Mouse (Mus musculus): Measurements from ENCODE around the gene Creb3. TPM values are rescaled to one million over a fixed set of nuclear protein-coding genes. Genes with fewer than 3 reads are reported as not detected.
"Not testable (repeated sequence)": the region's sequence is repeated elsewhere in the genome, so short reads cannot be mapped to it uniquely, and the experiment has no call there.

The Creb3 gene
- polyA plus RNA-seq, 1 experiment: 52.4 TPM

DNA sequence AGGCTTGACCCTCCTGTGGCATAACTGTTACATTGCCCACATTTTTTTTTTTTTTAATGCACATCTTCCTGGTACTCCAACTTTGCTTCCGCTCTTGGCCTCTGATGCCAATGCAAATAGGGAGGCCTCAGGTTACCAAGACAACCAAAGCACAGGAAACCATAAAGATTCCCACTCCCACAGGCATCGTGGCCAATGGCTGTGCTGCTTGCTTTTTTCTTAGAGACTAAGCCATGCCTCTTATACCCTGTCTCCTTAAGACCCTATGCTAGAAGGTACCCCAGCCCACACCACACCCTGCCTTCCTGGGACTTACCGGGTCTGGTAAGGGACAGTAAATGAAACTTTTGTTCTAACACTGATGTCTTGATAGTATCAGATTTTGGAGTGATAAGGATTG lies 31.3 kb downstream of the Creb3 start:
- no peaks in the 10 kb centered on the region for H3K27me3 ChIP-seq (ENCODE audit: control insufficient read depth, insufficient read depth, insufficient read length)
- H3ac ChIP-seq (ENCODE audit: control insufficient read depth, insufficient read length, low read depth): no peak overlapping the region
- H3K79me3 ChIP-seq (ENCODE audit: low read depth): no peaks in the 10 kb centered on the region
- H3K4me3 ChIP-seq (ENCODE audit: insufficient read depth, poor library complexity, severe bottlenecking): no peak overlapping the region
- no peak for TF ChIP-seq MAX (IDR thresholded peaks at IDR 0.05)
- no peaks in the 10 kb centered on the region for H3K36me3 ChIP-seq (ENCODE audit: control insufficient read depth, insufficient read depth)
- no peaks in the 10 kb centered on the region for H3K79me2 ChIP-seq (ENCODE audit: control insufficient read depth, insufficient read depth)

DNA sequence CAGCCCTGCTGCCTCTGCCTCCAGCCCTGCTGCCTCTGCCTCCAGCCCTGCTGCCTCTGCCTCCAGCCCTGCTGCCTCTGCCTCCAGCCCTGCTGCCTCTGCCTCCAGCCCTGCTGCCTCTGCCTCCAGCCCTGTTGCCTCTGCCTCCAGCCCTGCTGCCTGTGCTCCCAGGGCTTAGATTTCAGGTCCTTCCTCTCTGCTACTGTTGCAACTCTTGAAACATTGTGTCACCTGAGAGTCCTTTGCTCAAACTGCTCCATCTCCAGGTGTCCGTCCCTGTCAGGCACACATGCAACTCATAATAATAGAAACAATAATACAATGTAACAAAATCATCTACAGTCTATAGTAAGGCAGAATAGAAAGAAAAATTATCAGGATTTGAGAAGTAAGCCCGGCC lies 34.5 kb downstream of the Creb3 start:
- H3ac ChIP-seq (ENCODE audit: control insufficient read depth, insufficient read length, low read depth); H3K27me3 ChIP-seq (ENCODE audit: control insufficient read depth, insufficient read depth, insufficient read length); H3K79me3 ChIP-seq (ENCODE audit: low read depth); H3K36me3 ChIP-seq (ENCODE audit: control insufficient read depth, insufficient read depth); H3K79me2 ChIP-seq (ENCODE audit: control insufficient read depth, insufficient read depth); H3K4me3 ChIP-seq (ENCODE audit: insufficient read depth, poor library complexity, severe bottlenecking): not testable (repeated sequence)

DNA sequence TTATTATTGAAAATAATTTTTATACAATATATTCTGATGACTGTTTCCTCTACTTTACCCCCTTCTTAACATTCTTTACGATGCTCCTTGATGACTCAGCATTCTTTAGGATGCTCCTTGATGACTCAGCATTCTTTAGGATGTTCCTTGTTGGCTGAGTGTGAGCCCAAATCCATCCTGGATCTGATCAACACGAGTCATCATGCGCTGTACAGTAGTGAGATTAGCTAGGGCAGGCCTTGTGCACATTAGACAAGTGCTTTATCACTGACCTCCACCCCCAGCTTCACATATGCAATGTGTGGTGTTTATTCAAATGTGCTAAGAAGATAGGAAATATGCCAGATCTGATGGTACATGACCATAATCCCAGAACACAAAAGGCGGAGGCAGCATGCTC lies 36.1 kb downstream of the Creb3 start:
- Histone ChIP-seq H3K36me3 (ENCODE audit: control insufficient read depth, insufficient read depth) (no peaks in the 10 kb centered on the region), H3K79me3 (ENCODE audit: low read depth) (no peaks in the 10 kb centered on the region), H3K27me3 (ENCODE audit: control insufficient read depth, insufficient read depth, insufficient read length) (no peaks in the 10 kb centered on the region), H3K4me3 (ENCODE audit: insufficient read depth, poor library complexity, severe bottlenecking) (no peak overlapping the region), H3ac (ENCODE audit: control insufficient read depth, insufficient read length, low read depth) (no peak overlapping the region), H3K79me2 (ENCODE audit: control insufficient read depth, insufficient read depth) (no peaks in the 10 kb centered on the region)
- no peak for TF ChIP-seq MYOD1 (IDR thresholded peaks at IDR 0.05; ENCODE audit: control insufficient read depth, insufficient read length, low read depth)
- no peak for TF ChIP-seq CEBPB (IDR thresholded peaks at IDR 0.05; ENCODE audit: low read depth)
- TF ChIP-seq FOSL1 (IDR thresholded peaks at IDR 0.05; ENCODE audit: insufficient read depth, low read length, poor library complexity, severe bottlenecking): no peak
- no peak for TF ChIP-seq MAX (IDR thresholded peaks at IDR 0.05)
- no peak for TF ChIP-seq MYOG (IDR thresholded peaks at IDR 0.05; ENCODE audit: control insufficient read depth, extremely low read depth, insufficient read length)
- TF ChIP-seq CTCF (IDR thresholded peaks at IDR 0.05; ENCODE audit: control insufficient read depth, insufficient read depth, insufficient read length): no peak
- no peak for TF ChIP-seq USF1 (IDR thresholded peaks at IDR 0.05; ENCODE audit: low read depth)

DNA sequence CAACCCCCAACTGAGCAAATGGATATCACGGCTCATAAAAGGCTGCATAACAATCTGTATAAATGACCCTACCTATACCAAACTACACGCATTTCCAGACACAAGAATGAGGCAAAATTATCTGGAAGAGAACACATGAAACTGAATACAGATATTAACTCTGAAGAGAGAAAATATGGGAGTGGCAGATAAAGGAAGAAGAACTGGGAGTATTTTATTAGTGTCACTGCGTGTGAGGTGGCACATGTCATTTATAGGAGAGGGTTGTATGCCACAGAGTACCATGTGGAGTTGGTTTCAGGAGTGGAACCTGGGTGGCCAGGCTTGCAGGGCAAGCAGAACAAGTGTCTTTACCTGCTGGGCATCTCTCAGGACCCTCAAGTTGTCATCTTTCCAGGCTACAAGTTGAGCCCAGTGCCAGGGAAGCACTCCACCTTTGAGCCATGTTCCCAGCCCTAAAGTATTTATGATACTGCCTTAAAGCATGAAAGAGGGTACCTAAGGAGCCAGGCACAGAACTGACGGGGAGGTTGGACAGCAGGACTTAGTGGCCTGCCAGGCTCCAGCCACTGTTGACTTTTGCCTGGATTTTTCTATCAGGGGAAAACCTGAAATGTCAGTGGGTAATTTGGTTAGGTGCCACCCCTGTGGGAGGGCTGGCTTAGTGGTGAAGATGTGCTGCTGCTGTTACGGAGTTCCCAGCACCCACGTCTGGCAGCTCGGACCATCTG lies 36.7 kb downstream of the Creb3 start:
- no peaks in the 10 kb centered on the region for H3K36me3 ChIP-seq (ENCODE audit: control insufficient read depth, insufficient read depth)
- no peak overlapping the region for H3K4me3 ChIP-seq (ENCODE audit: insufficient read depth, poor library complexity, severe bottlenecking)
- TF ChIP-seq MYOG (IDR thresholded peaks at IDR 0.05; ENCODE audit: control insufficient read depth, extremely low read depth, insufficient read length) (no peak), FOSL1 (IDR thresholded peaks at IDR 0.05; ENCODE audit: insufficient read depth, low read length, poor library complexity, severe bottlenecking) (no peak), MYOD1 (IDR thresholded peaks at IDR 0.05; ENCODE audit: control insufficient read depth, insufficient read length, low read depth) (no peak), CEBPB (IDR thresholded peaks at IDR 0.05; ENCODE audit: low read depth) (no peak), MAX (IDR thresholded peaks at IDR 0.05) (no peak), USF1 (IDR thresholded peaks at IDR 0.05; ENCODE audit: low read depth) (no peak), CTCF (IDR thresholded peaks at IDR 0.05; ENCODE audit: control insufficient read depth, insufficient read depth, insufficient read length) (no peak)
- H3K27me3 ChIP-seq (ENCODE audit: control insufficient read depth, insufficient read depth, insufficient read length): no peaks in the 10 kb centered on the region
- no peaks in the 10 kb centered on the region for H3K79me2 ChIP-seq (ENCODE audit: control insufficient read depth, insufficient read depth)
- no peak overlapping the region for H3ac ChIP-seq (ENCODE audit: control insufficient read depth, insufficient read length, low read depth)
- no peaks in the 10 kb centered on the region for H3K79me3 ChIP-seq (ENCODE audit: low read depth)

DNA sequence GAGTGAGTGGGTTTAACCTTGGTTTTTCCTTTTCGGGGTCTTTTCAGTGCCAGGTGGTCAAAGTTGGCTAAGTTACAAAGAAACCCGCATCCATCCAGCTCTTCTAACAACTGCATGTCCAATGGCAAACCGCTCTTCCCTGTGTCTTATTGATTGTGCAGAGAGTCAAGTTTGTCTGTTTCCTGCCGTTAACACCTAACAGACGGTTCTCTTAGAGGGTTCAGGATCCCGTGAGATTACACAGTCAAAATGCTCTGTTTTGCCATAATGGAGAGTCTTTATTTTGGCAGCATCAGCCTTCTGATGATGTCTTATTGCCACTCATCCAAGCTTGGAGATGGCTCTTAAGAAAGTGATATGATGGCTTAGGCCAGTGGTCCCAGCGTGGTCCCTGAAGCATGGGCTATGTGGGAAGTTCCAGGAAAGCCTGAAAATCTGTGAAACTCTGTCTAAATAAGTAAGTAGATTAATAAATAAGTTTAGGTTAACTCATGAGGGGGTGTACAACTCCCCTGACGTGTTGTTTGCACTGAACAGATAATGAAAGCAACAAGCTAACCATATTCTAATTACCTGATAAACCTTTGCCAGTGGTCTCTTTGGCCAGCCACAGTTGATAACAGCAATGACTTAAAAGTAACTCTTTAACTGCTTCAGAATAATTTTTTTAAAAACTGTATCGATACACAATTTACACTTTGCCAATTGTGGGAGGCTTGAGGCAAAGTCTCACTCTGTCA lies 38.2 kb downstream of the Creb3 start:
- Histone ChIP-seq H3ac (ENCODE audit: control insufficient read depth, insufficient read length, low read depth) (no peak overlapping the region), H3K79me2 (ENCODE audit: control insufficient read depth, insufficient read depth) (no peaks in the 10 kb centered on the region), H3K4me3 (ENCODE audit: insufficient read depth, poor library complexity, severe bottlenecking) (no peak overlapping the region), H3K79me3 (ENCODE audit: low read depth) (no peaks in the 10 kb centered on the region), H3K36me3 (ENCODE audit: control insufficient read depth, insufficient read depth) (no peaks in the 10 kb centered on the region), H3K27me3 (ENCODE audit: control insufficient read depth, insufficient read depth, insufficient read length) (no peaks in the 10 kb centered on the region)
- TF ChIP-seq CTCF (IDR thresholded peaks at IDR 0.05; ENCODE audit: control insufficient read depth, insufficient read depth, insufficient read length) (no peak), FOSL1 (IDR thresholded peaks at IDR 0.05; ENCODE audit: insufficient read depth, low read length, poor library complexity, severe bottlenecking) (no peak), USF1 (IDR thresholded peaks at IDR 0.05; ENCODE audit: low read depth) (no peak), MYOG (IDR thresholded peaks at IDR 0.05; ENCODE audit: control insufficient read depth, extremely low read depth, insufficient read length) (no peak), MYOD1 (IDR thresholded peaks at IDR 0.05; ENCODE audit: control insufficient read depth, insufficient read length, low read depth) (no peak), CEBPB (IDR thresholded peaks at IDR 0.05; ENCODE audit: low read depth) (no peak), MAX (IDR thresholded peaks at IDR 0.05) (no peak)

DNA sequence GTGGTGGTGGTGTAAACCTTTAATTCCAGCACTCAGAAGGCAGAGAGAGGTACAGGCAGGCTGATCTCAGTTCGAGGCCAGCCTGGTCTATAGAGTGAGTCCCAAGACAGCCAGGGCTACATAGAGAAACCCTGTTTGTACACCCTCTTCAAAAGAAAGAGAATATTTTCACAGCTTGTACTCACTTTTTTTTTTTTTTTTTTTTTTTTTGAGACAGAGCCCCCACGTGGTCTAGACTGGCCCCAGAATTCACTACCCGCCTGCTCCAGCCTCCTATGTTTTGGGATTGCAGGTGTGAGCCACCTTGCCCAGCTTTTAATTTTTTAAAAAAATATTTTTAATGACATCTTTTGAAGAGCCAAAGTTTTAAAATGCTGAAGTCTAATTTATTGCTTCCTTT lies 42.0 kb downstream of the Creb3 start:
- no peak overlapping the region for H3ac ChIP-seq (ENCODE audit: control insufficient read depth, insufficient read length, low read depth)
- H3K36me3 ChIP-seq (ENCODE audit: control insufficient read depth, insufficient read depth): no peaks in the 10 kb centered on the region
- no peaks in the 10 kb centered on the region for H3K27me3 ChIP-seq (ENCODE audit: control insufficient read depth, insufficient read depth, insufficient read length)
- H3K79me3 ChIP-seq (ENCODE audit: low read depth): no peaks in the 10 kb centered on the region
- TF ChIP-seq MYOG (IDR thresholded peaks at IDR 0.05; ENCODE audit: control insufficient read depth, extremely low read depth, insufficient read length) (no peak), CEBPB (IDR thresholded peaks at IDR 0.05; ENCODE audit: low read depth) (no peak), MAX (IDR thresholded peaks at IDR 0.05) (no peak), MYOD1 (IDR thresholded peaks at IDR 0.05; ENCODE audit: control insufficient read depth, insufficient read length, low read depth) (no peak), FOSL1 (IDR thresholded peaks at IDR 0.05; ENCODE audit: insufficient read depth, low read length, poor library complexity, severe bottlenecking) (no peak), USF1 (IDR thresholded peaks at IDR 0.05; ENCODE audit: low read depth) (no peak), CTCF (IDR thresholded peaks at IDR 0.05; ENCODE audit: control insufficient read depth, insufficient read depth, insufficient read length) (no peak)
- H3K4me3 ChIP-seq (ENCODE audit: insufficient read depth, poor library complexity, severe bottlenecking): no peak overlapping the region
- H3K79me2 ChIP-seq (ENCODE audit: control insufficient read depth, insufficient read depth): no peaks in the 10 kb centered on the region
